Mouse (Mus musculus): ENCODE data around the gene Cnih3. TPM values are rescaled to one million over a fixed set of nuclear protein-coding genes. Genes with fewer than 3 reads are reported as not detected.

Cnih3 gene
- polyA plus RNA-seq, 1 experiment: 0.37 TPM

DNA sequence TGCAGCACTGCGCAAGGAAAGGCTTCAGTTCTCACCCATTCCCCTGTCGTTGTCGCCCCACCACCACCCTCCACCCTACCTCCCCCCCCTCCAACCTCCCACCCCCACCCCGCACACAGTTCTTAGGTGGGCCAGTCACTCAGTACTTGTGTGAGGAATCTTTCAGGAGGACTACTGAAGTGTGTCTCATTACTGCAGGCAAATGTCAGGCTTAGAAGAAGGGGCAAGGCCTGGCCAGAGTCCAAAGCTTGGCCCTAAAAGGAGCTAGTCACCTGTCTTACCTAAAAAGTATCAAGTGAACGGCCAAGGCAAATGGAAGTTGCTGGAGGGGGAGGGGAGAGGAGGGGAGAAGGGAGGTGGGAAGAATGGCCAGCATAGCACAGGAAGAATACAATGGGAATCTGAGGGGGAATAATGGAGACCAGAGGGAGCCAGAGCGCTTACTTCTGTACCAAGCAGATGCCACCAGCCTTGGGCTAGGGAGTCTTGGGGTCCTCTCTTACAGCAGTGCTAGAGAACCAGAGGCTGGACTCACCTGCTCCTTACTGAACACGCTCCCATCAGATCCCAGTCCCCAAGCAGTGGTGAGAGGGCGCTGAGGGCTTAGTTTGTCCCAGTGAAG lies 88.7 kb downstream of the Cnih3 start:
- Histone ChIP-seq H3K4me3 (no peak overlapping the region), H3K79me2 (ENCODE audit: control insufficient read depth, insufficient read depth) (no peaks in the 10 kb centered on the region), H3K36me3 (ENCODE audit: control insufficient read depth, insufficient read depth) (no peaks in the 10 kb centered on the region), H3K4me2 (ENCODE audit: low read depth) (no peak overlapping the region), H3ac (ENCODE audit: control insufficient read depth, insufficient read length) (no peak overlapping the region), H3K27me3 (ENCODE audit: control insufficient read depth, insufficient read depth, insufficient read length) (no peaks in the 10 kb centered on the region)
- no peak for TF ChIP-seq POLR2AphosphoS2 (IDR thresholded peaks at IDR 0.05; ENCODE audit: insufficient read length, low read depth)
- no peak for TF ChIP-seq POLR2A (IDR thresholded peaks at IDR 0.05; ENCODE audit: insufficient read length, low read depth)
- TF ChIP-seq CEBPB (IDR thresholded peaks at IDR 0.05; ENCODE audit: insufficient read depth, poor library complexity, severe bottlenecking): no peak
- TF ChIP-seq SRF (IDR thresholded peaks at IDR 0.05; ENCODE audit: control insufficient read depth, insufficient read length, low read depth): no peak
- TF ChIP-seq E2F4 (IDR thresholded peaks at IDR 0.05; ENCODE audit: insufficient read depth): no peak
- no peak for TF ChIP-seq MYOD1 (IDR thresholded peaks at IDR 0.05; ENCODE audit: control insufficient read depth in 1 of 3, insufficient read length in 2 of 3, low read depth in 2 of 3)
- TF ChIP-seq USF1 (IDR thresholded peaks at IDR 0.05; ENCODE audit: low read depth): no peak
- no peak for TF ChIP-seq MYOG (IDR thresholded peaks at IDR 0.05; ENCODE audit: control insufficient read depth in 1 of 3, insufficient read depth in 1 of 3, insufficient read length in 2 of 3, low read depth in 2 of 3)
- TF ChIP-seq TCF3 (IDR thresholded peaks at IDR 0.05; ENCODE audit: insufficient read length, low read depth): no peak
- TF ChIP-seq MAX (IDR thresholded peaks at IDR 0.05; ENCODE audit: low read depth): no peak
- TF ChIP-seq TCF12 (IDR thresholded peaks at IDR 0.05; ENCODE audit: insufficient read depth, poor library complexity, severe bottlenecking): no peak
- no peak for TF ChIP-seq REST (IDR thresholded peaks at IDR 0.05; ENCODE audit: insufficient read depth, insufficient read length)

DNA sequence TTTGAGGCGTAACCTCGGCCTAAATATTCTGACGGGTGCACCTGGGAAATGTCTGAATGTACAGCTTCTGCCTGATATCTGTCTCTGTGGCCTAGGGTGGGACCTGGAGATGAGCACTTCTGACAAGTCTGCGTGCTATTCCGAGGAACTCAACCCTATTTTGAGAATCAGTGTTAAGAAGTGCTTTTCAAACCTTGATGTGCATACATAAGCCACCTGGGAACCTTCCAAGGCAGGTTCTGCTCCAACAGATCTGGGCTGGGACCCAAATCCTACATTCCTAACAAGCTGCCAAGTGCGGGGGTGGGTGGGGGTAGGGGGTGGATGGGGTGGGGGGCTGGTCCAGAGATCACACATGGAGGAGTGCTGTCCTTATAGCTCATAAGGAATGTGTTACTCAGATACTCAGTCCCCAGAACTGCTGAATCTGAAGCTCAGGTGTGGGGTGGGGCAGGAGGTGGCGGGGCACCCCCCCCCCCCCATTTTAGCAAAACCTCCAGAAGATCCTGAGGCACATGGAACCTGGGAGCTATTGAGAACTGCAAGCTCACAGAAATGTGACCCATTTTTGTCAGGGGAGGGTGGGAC lies 89.3 kb downstream of the Cnih3 start:
- TF ChIP-seq E2F4 (IDR thresholded peaks at IDR 0.05; ENCODE audit: insufficient read depth) (no peak), REST (IDR thresholded peaks at IDR 0.05; ENCODE audit: insufficient read depth, insufficient read length) (no peak), TCF12 (IDR thresholded peaks at IDR 0.05; ENCODE audit: insufficient read depth, poor library complexity, severe bottlenecking) (no peak), SRF (IDR thresholded peaks at IDR 0.05; ENCODE audit: control insufficient read depth, insufficient read length, low read depth) (no peak), MAX (IDR thresholded peaks at IDR 0.05; ENCODE audit: low read depth) (no peak), POLR2A (IDR thresholded peaks at IDR 0.05; ENCODE audit: insufficient read length, low read depth) (no peak), MYOG (IDR thresholded peaks at IDR 0.05; ENCODE audit: control insufficient read depth in 1 of 3, insufficient read depth in 1 of 3, insufficient read length in 2 of 3, low read depth in 2 of 3) (no peak), USF1 (IDR thresholded peaks at IDR 0.05; ENCODE audit: low read depth) (no peak), MYOD1 (IDR thresholded peaks at IDR 0.05; ENCODE audit: control insufficient read depth in 1 of 3, insufficient read length in 2 of 3, low read depth in 2 of 3) (no peak), POLR2AphosphoS2 (IDR thresholded peaks at IDR 0.05; ENCODE audit: insufficient read length, low read depth) (no peak), CEBPB (IDR thresholded peaks at IDR 0.05; ENCODE audit: insufficient read depth, poor library complexity, severe bottlenecking) (no peak), TCF3 (IDR thresholded peaks at IDR 0.05; ENCODE audit: insufficient read length, low read depth) (no peak)
- Histone ChIP-seq H3K79me2 (ENCODE audit: control insufficient read depth, insufficient read depth) (no peaks in the 10 kb centered on the region), H3K27me3 (ENCODE audit: control insufficient read depth, insufficient read depth, insufficient read length) (no peaks in the 10 kb centered on the region), H3K4me2 (ENCODE audit: low read depth) (no peak overlapping the region), H3K36me3 (ENCODE audit: control insufficient read depth, insufficient read depth) (no peaks in the 10 kb centered on the region), H3K4me3 (no peak overlapping the region), H3ac (ENCODE audit: control insufficient read depth, insufficient read length) (no peak overlapping the region)

DNA sequence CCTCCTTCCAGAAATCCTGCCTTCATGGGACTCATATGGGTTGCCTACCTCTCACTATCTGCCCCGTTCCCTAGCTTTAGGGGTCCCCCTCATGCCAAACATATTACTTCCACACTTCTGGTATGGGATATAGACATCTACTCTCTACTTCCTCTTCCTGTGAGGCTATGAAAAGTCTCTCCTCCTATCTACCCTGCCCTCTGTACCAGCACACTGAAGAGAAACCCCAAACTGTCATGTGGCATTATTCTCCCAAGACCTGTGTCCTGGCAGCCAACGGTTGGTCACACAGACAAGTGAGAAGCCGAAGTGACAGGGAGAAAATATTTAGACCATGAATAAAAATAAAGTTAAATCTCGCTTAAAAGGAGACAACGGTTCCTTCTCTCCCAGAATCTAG lies 92.6 kb downstream of the Cnih3 start:
- H3K36me3 ChIP-seq (ENCODE audit: control insufficient read depth, insufficient read depth): no peaks in the 10 kb centered on the region
- no peak overlapping the region for H3K4me2 ChIP-seq (ENCODE audit: low read depth)
- no peak for TF ChIP-seq MAX (IDR thresholded peaks at IDR 0.05; ENCODE audit: low read depth)
- no peak for TF ChIP-seq POLR2A (IDR thresholded peaks at IDR 0.05; ENCODE audit: insufficient read length, low read depth)
- no peak for TF ChIP-seq REST (IDR thresholded peaks at IDR 0.05; ENCODE audit: insufficient read depth, insufficient read length)
- no peak for TF ChIP-seq CEBPB (IDR thresholded peaks at IDR 0.05; ENCODE audit: insufficient read depth, poor library complexity, severe bottlenecking)
- no peak for TF ChIP-seq SRF (IDR thresholded peaks at IDR 0.05; ENCODE audit: control insufficient read depth, insufficient read length, low read depth)
- no peak for TF ChIP-seq E2F4 (IDR thresholded peaks at IDR 0.05; ENCODE audit: insufficient read depth)
- TF ChIP-seq POLR2AphosphoS2 (IDR thresholded peaks at IDR 0.05; ENCODE audit: insufficient read length, low read depth): no peak
- H3K79me2 ChIP-seq (ENCODE audit: control insufficient read depth, insufficient read depth): no peaks in the 10 kb centered on the region
- no peak overlapping the region for H3K4me3 ChIP-seq
- no peaks in the 10 kb centered on the region for H3K27me3 ChIP-seq (ENCODE audit: control insufficient read depth, insufficient read depth, insufficient read length)
- no peak overlapping the region for H3ac ChIP-seq (ENCODE audit: control insufficient read depth, insufficient read length)

DNA sequence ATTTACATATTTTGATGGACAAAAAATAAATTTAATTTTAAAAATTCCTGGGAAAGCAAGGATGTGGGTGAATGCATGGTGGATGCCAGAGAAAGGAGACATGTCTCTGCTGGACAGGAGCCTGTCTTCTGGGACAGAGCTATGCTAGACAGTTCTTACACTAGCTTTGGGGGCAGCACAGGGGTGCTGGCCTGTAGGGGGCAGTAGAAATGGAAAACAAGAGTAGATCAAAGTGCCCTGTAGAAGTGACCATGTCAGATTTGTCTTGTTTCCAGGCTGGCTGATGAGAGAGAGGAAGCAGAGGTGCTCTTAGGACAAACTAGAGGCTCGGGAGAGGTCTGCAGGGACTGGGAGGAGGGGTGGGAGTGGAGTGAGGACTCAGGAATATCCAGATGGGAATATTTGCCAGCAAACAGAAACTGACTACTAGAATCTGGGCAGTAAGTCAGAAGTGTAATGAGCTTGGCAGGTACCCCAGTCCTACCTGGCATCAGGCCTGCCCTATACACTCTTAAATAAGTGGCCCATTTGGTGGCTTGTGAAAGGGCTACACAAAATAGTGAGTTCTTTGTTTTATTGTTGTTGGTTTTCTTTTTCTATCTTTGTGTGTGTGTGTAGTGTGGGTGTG lies 93.3 kb downstream of the Cnih3 start:
- no peaks in the 10 kb centered on the region for H3K27me3 ChIP-seq (ENCODE audit: control insufficient read depth, insufficient read depth, insufficient read length)
- no peak for TF ChIP-seq TCF12 (IDR thresholded peaks at IDR 0.05; ENCODE audit: insufficient read depth, poor library complexity, severe bottlenecking)
- no peak for TF ChIP-seq MYOG (IDR thresholded peaks at IDR 0.05; ENCODE audit: control insufficient read depth in 1 of 3, insufficient read depth in 1 of 3, insufficient read length in 2 of 3, low read depth in 2 of 3)
- no peak for TF ChIP-seq MYOD1 (IDR thresholded peaks at IDR 0.05; ENCODE audit: control insufficient read depth in 1 of 3, insufficient read length in 2 of 3, low read depth in 2 of 3)
- no peak for TF ChIP-seq MAX (IDR thresholded peaks at IDR 0.05; ENCODE audit: low read depth)
- no peak for TF ChIP-seq REST (IDR thresholded peaks at IDR 0.05; ENCODE audit: insufficient read depth, insufficient read length)
- no peak for TF ChIP-seq POLR2A (IDR thresholded peaks at IDR 0.05; ENCODE audit: insufficient read length, low read depth)
- no peak for TF ChIP-seq TCF3 (IDR thresholded peaks at IDR 0.05; ENCODE audit: insufficient read length, low read depth)
- no peak for TF ChIP-seq E2F4 (IDR thresholded peaks at IDR 0.05; ENCODE audit: insufficient read depth)
- TF ChIP-seq CEBPB (IDR thresholded peaks at IDR 0.05; ENCODE audit: insufficient read depth, poor library complexity, severe bottlenecking): no peak
- TF ChIP-seq POLR2AphosphoS2 (IDR thresholded peaks at IDR 0.05; ENCODE audit: insufficient read length, low read depth): no peak
- no peak for TF ChIP-seq SRF (IDR thresholded peaks at IDR 0.05; ENCODE audit: control insufficient read depth, insufficient read length, low read depth)
- TF ChIP-seq USF1 (IDR thresholded peaks at IDR 0.05; ENCODE audit: low read depth): no peak
- H3K36me3 ChIP-seq (ENCODE audit: control insufficient read depth, insufficient read depth): no peaks in the 10 kb centered on the region
- no peak overlapping the region for H3K4me3 ChIP-seq
- no peaks in the 10 kb centered on the region for H3K79me2 ChIP-seq (ENCODE audit: control insufficient read depth, insufficient read depth)
- no peak overlapping the region for H3ac ChIP-seq (ENCODE audit: control insufficient read depth, insufficient read length)
- H3K4me2 ChIP-seq (ENCODE audit: low read depth): no peak overlapping the region
